Mouse (Mus musculus) hindlimb bud, embryonic 11.5 days (tissue): ENCODE data around the gene Gsto2.

Experiments used
- DNase-seq: peaks from one replicate; pipeline ENCODE4 v3.0.0-alpha.2; 2012; ENCODE audit warnings: low read depth, low spot score; ENCODE audit errors: extremely low spot score

The Gsto2 gene

GRCm38 (mm10) chr19:47890489-47891130, 25.3 kb downstream of the Gsto2 start:
- DNase-seq, result no peak

- DNase-seq, result no peak
These were observed 26.4 kb downstream of the Gsto2 start for GRCm38 (mm10) chr19:47891562-47892312.

GRCm38 (mm10) chr19:47893092-47893491, 27.8 kb downstream of the Gsto2 start:
- no peak for DNase-seq

GRCm38 (mm10) chr19:47898472-47899079, 33.2 kb downstream of the Gsto2 start:
- DNase-seq, result no peak

GRCm38 (mm10) chr19:47900012-47900411, 34.7 kb downstream of the Gsto2 start:
- DNase-seq, result no peak

GRCm38 (mm10) chr19:47900558-47900957, 35.2 kb downstream of the Gsto2 start:
- DNase-seq, result no peak

GRCm38 (mm10) chr19:47902316-47903201, 37.2 kb downstream of the Gsto2 start:
- no peak for DNase-seq

- DNase-seq, result no peak
These were observed 38.3 kb downstream of the Gsto2 start for GRCm38 (mm10) chr19:47903679-47904078.

- no peak for DNase-seq
These were observed 39.7 kb downstream of the Gsto2 start for GRCm38 (mm10) chr19:47905081-47905480.

GRCm38 (mm10) chr19:47905603-47906002, 40.3 kb downstream of the Gsto2 start:
- DNase-seq, result no peak

- DNase-seq, result no peak
These were observed 42.3 kb downstream of the Gsto2 start for GRCm38 (mm10) chr19:47907596-47907995.

- DNase-seq, result no peak
These were observed 43.6 kb downstream of the Gsto2 start for GRCm38 (mm10) chr19:47908961-47909371.

GRCm38 (mm10) chr19:47909387-47910116, 44.2 kb downstream of the Gsto2 start:
- DNase-seq, result no peak

GRCm38 (mm10) chr19:47910117-47910618, 44.8 kb downstream of the Gsto2 start:
- no peak for DNase-seq

GRCm38 (mm10) chr19:47910751-47911150, 45.4 kb downstream of the Gsto2 start:
- no peak for DNase-seq

- DNase-seq, result no peak
These were observed 48.0 kb downstream of the Gsto2 start for GRCm38 (mm10) chr19:47913344-47913743.

- DNase-seq, result no peak
These were observed 48.9 kb downstream of the Gsto2 start for GRCm38 (mm10) chr19:47914191-47914590.

- DNase-seq, result no peak
These were observed 49.9 kb downstream of the Gsto2 start for GRCm38 (mm10) chr19:47915251-47915650.

GRCm38 (mm10) chr19:47917396-47917795, 52.1 kb downstream of the Gsto2 start:
- no peak for DNase-seq

- DNase-seq, result no peak
These were observed 52.7 kb downstream of the Gsto2 start for GRCm38 (mm10) chr19:47918016-47918415.
